Mouse (Mus musculus) kidney, adult 11 months (tissue): Measurements from ENCODE around the gene Il17rb.

Source experiments
- DNase-seq: peaks from one replicate; pipeline ENCODE4 v3.0.0; 2022

Il17rb gene

GRCm38 (mm10) chr14:30015008-30015407 is 6.3 kb upstream of the Il17rb start:
- no peak for DNase-seq

DNA sequence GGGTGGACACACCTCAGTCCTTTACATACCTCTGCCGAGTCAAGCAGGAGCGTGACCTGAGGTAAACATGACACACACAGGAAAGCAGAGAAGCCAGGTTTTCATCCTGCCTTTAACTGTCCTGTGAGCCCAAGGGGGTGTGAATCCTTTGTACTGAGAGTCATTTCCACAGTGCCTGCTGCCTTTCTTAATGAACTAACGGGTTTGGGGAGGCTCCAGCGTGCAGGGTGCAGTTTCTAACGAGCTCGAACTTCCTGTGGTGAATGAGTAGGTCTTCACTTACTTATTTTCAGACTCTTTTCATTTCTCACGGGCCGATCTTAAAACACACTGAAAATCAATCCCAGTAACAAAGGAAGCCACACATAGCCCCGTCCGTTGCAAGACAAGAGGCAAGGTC is 5.8 kb upstream of the Il17rb start:
- DNase-seq = no peak

DNA sequence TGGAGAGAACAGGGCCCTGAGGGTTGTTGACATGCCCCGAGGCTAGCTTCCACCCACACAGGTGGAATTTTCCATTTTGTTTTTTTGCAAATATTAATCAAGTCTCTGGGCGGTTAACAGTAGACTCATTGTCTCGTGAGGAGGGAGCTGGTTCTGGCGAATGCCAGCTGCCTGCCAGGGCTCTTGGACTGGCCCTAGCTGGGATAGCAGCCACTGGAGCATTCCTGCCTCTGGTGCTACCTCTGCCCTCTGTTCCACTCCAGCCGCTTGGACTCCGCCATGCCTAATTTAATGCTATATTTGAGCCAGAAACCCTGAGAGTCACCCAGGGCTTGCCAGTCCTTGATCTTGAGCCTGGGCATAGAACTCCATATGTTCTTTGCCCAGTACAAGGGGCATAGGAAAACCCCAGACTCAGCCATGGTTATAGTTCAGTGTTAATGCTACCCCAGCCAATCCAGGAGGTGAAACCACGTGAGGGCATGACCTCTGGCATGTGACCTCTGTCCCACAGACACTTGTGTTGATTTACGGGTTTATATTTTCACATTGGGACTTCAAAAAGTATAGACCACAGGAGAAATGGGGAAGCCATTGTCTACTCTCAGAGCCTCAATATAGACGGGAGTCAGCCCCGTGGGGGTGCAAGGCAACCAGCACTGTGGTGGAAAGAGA is 3.3 kb upstream of the Il17rb start:
- DNase-seq = peak; percentile 94

GRCm38 (mm10) chr14:30009864-30010560 is 1.3 kb upstream of the Il17rb start:
- peak; percentile 97 for DNase-seq

DNA sequence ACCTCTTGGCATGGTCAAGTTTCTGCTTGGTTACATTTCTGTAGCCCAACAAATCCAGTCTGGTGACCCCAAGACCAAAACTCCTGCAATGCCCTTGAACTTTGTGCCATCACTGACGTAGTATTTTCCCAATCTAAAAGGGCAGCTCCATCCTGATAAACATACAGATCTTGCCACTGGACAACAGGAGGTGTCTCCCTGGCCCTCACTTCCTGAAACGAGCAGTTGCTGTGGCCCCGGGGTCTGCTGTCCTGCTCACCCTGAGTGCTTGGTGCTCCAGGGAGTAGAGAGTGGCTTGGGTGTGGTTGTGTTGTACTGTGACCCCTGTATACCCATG is 9.3 kb downstream of the Il17rb start:
- DNase-seq = no peak

- DNase-seq = no peak
Observed at GRCm38 (mm10) chr14:29998747-29999474, 9.8 kb downstream of the Il17rb start.

DNA sequence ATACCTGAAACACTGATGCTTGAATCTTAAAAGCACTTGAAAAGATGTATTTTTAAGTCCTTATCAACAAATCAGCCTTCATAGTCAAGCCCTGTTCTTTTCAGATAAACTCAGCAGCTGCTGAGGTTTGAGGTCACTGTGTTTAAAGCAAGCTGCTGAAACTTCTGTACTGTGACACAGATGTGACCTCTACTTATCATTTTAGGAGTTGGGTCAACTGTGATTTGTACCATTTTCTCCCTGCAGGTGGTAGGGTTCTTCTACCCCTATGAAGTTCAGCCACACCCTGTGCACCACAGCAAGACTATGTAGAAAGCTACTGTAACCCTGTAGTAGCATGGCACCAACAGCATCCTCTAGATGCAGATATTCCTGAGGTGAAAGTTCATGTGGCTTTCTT is 11.4 kb downstream of the Il17rb start:
- no peak for DNase-seq

GRCm38 (mm10) chr14:29996000-29996751 is 12.5 kb downstream of the Il17rb start:
- peak; percentile 83 for DNase-seq

DNA sequence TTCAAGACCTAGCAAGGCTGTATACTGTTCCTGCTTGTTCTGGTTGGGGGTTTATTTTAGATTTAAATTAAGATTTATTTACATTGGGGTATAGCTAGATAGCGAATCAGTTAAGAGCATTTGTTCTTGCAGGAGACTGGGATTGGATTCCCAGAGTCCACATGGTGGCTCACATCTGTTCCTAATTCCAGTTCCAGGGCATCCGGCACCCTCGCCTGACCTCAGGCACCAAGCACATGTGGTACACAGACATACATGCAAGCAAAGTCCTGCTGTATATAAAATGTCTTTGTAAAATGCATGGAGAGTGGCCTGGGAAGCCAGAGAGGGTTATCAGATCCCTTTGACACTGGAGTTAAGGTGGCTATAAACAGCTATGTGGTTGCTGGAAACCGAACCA is 13.7 kb downstream of the Il17rb start:
- DNase-seq = no peak

DNA sequence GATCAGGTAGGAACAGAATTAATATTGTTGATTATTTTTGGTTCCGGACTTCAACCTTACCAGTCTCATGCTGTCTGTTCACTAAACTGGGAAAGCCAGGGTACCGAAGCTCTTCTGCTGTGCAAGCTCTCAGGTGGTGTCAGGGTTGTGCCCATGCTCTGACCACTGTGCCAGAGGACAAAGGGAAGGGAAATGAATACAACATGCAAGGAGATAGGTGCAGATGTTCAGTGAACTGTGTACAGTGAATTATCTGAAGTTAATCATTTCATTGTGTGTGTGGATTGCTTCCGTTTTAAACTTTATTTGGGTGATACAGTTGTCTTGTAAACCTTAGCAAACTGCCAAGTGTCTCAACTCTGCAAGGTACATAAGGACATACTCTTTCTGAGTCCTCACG is 20.4 kb downstream of the Il17rb start:
- no peak for DNase-seq

DNA sequence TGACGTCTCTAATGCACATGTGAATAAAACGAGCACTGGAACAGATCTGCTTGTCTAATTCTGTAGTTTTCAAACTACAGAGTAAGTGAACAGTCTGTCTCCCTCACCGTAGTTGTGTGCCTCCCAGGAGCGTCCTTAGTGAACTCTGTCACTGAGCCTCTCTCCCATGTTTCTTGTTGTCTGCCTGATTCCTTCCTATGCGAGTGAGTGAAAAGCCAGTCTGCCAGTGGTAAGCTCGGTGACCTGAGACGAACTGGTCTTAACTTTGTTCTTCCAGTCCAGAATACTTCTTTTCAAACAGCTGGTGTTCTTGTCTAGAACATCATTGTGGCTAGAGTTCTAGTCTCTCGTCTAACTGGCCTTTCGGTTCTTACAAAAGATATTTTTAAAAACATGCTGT is 21.0 kb downstream of the Il17rb start:
- DNase-seq = no peak

- no peak for DNase-seq
Observed at GRCm38 (mm10) chr14:29987276-29987675, 21.4 kb downstream of the Il17rb start.

- no peak for DNase-seq
Observed at GRCm38 (mm10) chr14:29986096-29986495, 22.6 kb downstream of the Il17rb start.

- peak; percentile 44 for DNase-seq
Observed at GRCm38 (mm10) chr14:29980447-29981205, 28.1 kb downstream of the Il17rb start.

DNA sequence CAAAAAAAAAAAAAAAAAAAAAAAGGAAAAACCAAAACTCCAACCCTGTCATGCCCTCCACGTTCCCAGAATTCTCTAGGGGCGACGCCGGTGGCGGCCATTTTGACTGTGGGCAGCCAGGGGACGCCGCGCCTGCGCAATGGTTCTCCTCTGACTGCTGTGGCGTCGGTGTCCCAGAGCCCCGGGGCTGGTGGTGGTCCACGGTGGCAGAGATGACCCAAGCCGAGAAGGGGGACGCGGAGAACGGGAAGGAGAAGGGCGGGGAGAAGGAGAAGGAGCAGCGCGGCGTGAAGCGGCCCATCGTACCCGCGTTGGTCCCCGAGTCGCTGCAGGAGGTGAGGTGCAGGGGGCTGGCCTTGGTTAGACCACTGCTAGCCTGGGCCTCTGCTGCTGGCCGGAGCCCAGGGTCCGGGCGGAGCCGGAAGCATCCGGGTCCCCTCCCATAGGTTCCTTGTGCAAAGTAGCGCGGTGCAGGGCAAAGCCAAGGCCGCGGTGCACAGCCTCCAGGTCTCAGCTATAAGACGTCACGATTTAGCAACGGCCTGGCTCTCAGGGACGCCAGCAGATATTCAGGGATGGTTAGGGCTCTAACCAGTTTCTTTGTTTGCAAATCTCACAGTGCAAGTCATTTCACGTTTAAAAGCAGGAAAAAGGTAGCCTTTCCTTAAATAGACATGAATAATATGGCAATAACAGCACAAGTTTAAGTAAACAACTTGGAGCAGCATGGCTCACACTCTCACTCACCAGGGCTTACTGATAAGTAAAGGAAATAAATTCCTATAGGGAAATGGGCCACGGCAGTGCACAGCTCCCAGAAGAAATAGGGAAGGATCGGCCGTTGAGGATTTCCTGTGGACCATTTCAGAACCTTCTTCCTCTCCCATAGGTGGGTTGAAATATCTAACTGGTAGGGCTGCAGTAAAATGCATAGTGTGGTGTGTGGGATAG is 30.2 kb downstream of the Il17rb start, which contains the start of gene Actr8:
TSS of gene Actr8 (plus strand) at position 84 of the 951 bp plus-strand sequence.
- peak; percentile 89 for DNase-seq

GRCm38 (mm10) chr14:29976927-29977326 is 31.8 kb downstream of the Il17rb start:
- DNase-seq = no peak

GRCm38 (mm10) chr14:29971993-29972392 is 36.7 kb downstream of the Il17rb start:
- no peak for DNase-seq

GRCm38 (mm10) chr14:29971446-29971845 is 37.2 kb downstream of the Il17rb start:
- no peak for DNase-seq

- peak; percentile 99 for DNase-seq
Observed at GRCm38 (mm10) chr14:29968075-29968821, 40.4 kb downstream of the Il17rb start, which contains the start of gene Selenok. TSS of gene Selenok (plus strand) at chr14:29968308.

- no peak for DNase-seq
Observed at GRCm38 (mm10) chr14:29967611-29968010, 41.1 kb downstream of the Il17rb start.
